Mouse (Mus musculus) induced T-regulatory cell, adult 2 months (primary cell): ENCODE data around the gene Ywhag.

ENCODE experiments used
- DNase-seq: peaks from one replicate; pipeline ENCODE4 v3.0.0-alpha.2; 2012; ENCODE audit warnings: low read depth

Ywhag gene

GRCm38 (mm10) chr5:135951660-135952059, 17.2 kb upstream of the Ywhag start:
- no peak for DNase-seq

GRCm38 (mm10) chr5:135950710-135951412, 16.4 kb upstream of the Ywhag start:
- DNase-seq = no peak

DNA sequence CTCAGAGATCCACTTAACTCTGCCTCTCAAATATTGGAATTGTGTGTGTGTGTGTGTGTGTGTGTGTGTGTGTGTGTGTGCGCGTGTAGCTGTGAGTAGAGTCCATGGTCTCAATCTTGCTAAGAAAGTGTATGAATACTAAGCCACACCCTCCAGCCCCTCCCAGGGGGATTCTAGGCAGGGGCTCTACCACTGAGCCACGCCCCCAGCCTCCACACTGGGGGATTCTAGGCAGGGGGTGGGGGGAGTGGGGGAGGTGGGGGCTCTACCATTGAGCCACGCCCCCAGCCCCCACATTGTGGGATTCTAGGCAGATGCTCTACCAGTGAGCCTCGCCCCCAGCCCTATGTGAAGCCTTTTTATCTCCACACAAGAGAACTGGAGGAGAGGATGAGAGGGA, 12.2 kb upstream of the Ywhag start:
- no peak for DNase-seq

GRCm38 (mm10) chr5:135945916-135946408, 11.5 kb upstream of the Ywhag start:
- DNase-seq = no peak

DNA sequence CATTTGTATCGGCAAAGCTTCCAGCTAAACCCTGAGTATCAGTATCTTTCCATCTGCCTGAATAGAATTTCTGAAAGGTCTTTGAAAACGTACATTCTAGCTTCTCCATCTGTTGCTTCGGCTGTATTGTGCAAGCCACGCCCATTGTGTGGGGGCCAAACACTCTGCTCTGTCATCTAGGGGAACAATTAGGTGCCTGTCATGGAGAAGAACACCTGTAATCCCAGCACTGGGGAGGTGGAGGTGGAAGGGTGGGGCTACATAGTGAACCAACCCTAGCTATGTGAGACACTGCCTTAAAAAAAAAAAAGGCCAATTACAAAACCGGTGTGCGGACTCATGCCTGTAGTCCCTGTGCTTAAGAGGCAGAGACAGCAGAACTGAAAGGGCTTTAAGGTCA, 8.3 kb upstream of the Ywhag start:
- no peak for DNase-seq

DNA sequence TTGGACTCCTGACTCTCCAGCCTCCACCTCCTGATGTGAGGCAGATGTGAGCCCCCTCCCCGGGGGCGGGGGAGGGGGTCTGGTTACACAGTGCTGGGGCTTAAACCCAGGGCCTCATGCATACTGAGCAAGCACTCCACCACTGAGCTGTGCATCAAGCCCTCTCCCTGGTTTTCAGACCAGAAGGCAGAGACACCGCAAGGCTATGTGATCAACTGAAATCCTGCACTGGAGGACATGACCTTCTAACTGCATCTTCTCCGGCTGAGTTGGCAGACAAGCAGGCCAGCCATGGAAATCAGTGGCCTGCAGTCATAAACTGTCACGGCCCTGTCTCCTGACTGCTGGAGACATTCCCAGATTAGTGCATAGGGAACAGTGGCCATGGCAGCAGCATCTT, 6.2 kb upstream of the Ywhag start:
- no peak for DNase-seq

DNA sequence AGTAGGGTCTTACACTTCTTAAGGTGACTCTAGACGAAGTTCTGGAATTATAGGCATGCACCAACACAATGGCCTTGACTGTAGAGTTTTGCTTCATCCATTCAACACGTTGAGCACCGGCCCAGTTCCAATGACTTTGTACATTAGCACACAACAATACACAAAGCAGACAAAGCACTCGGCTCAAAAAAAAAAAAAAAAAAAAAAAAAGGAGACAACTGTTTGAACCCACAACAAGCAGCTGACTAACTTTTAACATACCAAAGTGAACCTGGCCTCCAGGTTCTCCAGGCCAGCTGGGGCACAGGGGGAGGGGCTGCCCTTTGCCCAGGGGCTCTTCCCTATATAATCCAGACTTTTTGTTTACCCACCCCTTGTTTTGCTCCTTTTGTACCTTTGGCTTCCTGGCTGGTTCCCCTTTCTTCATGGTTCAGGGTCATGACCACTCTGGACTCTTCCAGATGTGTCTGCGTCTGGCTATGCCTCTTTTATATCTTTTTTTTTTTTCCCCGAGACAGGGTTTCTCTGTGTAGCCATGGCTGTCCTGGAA, 1.3 kb upstream of the Ywhag start:
- DNase-seq = no peak

GRCm38 (mm10) chr5:135935176-135935523, 734 bp upstream of the Ywhag start:
- DNase-seq = no peak

GRCm38 (mm10) chr5:135933900-135934441, 445 bp downstream of the Ywhag start:
- no peak for DNase-seq

DNA sequence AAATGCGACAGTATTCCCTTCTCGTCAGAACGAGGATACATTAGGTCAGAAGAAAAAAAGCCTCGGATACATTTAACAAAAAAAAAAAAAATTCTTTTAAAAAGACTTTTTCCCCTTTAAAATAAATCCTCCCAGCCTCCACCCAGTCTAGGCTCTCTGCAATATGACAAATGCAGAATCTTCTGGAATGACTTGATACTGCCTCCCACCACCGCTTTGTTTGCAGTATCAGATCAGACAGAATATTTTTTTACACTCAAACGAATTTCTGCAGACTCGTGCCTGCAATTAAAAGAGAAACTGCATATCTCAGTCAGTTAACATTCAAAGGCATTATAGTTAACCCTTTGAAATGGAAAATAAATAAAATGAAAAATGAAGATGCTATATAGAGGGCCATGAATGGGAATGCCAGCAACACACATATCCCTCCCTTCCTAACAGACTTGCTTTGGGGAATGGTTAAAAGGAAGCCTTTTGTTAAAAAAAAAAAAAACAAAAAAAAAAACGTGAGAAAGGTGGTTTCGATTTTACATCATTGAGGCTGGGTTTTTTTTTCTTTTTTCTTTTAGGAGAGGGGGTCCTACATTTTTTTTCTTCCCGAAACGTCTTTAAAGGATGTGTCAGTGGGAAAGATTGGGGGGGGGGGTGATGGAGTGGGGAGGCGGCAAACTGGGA, 1.1 kb downstream of the Ywhag start:
- peak; percentile 55 for DNase-seq

GRCm38 (mm10) chr5:135932359-135932758, 2.1 kb downstream of the Ywhag start:
- peak; percentile 51 for DNase-seq

DNA sequence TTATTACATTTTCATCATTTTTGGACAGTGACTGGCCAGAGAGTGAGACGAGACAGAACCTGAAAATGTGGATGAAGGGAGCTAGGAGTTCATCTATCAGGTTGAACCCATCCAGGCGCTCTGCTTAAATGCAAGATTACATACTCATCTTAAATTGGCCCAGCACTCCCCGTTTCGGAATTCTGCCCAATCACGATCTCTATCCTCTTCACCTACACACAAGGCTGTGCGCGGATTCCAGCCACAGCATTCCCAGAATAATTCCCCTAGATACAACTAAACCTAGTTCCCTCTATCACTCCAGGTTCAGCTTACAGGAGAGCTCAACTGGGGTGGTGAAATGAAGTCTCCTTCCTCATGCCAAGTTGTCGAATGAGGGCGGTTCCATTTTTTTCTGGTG, 2.9 kb downstream of the Ywhag start:
- no peak for DNase-seq

DNA sequence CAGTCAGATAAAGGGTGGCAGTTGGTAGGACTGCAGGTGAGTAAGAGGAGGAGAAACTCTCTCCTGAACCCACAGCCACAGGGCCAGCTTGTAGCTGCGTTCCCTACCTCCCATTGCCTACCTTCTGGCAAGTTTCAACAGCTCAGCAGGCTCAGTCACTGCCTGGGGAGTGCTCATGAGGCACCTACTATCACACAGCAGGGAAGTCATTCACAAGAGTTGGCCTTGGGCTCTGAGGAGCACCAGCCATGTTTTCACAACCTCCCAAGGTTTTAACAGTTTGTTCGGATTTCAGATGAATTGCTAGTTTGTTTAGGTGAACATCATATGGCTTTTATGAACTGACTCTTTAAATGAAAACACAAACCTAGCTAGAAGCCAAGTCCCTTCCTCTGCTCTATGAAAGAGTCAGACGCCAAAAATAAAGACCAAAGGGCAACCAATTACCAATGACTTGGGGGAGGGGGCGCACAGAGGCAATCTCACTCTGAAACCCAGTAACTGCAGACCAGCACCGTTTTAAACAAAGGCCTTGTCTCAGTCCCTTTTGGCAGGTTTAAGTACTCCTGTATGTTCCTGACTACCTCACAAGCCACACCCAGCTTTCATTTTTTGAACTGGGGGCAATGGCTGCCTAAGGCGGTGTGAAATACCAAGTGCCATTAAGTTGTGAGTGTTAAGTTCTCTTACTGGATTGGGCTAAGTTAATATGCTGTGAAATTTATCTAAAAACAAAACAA, 4.6 kb downstream of the Ywhag start:
- DNase-seq = no peak

GRCm38 (mm10) chr5:135923901-135924300, 10.5 kb downstream of the Ywhag start:
- no peak for DNase-seq

DNA sequence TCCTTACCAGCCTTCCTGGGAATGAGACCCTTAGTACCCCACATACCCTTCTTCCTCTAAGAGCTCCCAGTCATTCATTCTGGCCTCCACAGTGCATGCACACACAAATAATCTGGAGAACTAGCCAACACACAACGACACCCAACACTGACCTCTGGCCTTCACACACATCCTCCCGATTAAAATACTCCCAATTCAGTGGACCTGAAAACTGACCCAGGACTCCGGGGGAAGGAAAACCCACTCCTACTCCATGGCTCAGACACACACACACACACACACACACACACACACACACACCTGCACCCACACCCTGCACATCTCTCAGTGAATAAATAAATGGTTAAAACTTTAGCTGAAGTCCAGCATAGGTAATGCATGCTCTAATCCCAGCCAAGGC, 14.5 kb downstream of the Ywhag start:
- DNase-seq = no peak

GRCm38 (mm10) chr5:135918593-135918992, 15.8 kb downstream of the Ywhag start:
- DNase-seq = no peak

DNA sequence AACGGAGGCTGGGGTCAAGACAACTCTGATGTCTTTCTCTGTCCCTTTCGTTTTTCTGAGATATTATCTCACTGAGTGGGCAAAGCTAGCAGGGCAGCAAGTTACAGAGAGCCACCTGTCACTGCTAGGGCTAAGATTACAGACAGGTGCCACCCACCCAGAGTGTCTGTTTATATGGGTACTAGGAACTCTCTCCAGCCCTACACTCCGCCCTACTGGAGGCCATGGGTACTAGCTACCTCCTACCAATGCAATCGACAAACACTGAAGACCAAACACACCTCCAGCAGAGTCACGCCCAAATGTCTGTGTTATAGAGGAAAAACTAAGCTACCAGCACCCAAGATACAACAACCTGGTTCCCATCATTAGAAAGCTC, 16.4 kb downstream of the Ywhag start:
- DNase-seq = no peak

DNA sequence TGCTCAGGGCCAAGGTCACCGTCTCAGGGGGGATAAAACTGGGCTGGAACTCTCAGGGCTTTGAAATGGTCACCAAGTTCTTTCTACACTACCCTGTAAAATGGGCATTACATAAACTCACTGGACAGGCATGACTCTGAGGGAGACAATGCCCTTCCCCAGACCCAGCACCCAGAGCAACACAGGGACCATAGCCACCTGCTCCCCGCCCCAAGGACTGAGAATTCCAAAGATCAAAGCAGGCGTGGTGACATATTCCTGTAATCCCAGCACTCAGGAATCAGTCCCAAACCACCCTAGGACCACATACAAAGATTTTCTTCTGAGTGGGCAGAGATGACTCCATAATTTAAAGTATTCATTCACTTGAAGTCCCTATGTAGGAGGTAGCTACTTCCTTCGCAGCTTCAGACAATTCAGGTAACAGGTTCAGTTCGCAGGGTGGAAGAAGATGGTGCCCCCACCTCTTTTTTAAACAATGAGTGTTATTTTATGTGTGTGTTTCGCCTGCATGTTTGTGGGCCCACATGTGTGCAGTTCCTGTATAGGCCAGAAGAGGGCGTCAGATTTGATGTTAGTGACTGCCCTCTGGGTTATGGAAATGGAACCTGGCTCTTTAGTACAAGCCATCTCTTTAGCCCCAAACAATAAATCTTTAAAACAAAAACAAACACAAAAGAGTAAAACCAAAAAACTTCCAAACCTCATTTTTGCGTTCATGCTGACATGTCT, 16.9 kb downstream of the Ywhag start:
- DNase-seq = peak; percentile 52

DNA sequence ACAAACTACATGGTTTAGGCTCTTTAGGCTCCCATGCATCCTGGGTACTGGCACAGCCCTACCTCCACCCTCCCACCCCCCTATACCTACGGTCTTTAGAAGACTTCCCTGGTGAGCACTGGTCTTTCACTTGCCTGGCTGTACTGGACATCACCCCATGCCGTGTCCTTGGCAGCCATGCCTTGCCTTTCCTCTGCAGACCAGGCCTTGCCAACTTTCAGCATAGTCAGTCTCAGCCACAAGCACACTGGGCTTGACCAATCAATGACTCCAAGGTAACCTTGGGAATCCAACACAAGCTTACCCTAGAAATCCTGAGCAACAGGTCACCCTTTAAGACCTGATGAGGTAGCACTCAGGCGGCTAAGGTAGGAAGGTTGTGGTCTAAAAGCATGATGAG, 17.8 kb downstream of the Ywhag start:
- no peak for DNase-seq

DNA sequence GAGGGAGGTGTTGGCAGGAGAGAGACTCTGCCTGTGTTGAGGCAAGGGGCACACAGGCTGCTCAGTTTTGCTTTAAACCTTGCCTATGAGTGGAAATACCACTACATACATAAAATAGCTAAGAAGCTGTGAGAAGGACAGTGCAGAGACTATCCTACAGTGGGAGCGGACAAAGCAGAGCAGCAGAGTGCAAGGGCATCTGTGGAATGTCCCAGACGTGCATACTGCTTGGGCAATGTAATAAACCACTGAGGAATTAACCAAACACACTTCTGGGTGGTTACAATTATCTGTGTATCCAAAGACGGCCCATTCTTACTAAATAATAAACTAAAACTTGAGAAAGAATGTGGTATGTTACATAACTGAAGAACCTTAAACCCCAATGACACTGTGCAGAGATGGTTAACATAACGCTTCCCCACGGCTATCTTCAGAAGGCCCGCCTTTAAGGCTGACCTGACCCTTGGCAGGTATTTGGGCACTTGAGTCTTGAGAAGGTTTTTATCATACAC, 18.3 kb downstream of the Ywhag start:
- DNase-seq = no peak

DNA sequence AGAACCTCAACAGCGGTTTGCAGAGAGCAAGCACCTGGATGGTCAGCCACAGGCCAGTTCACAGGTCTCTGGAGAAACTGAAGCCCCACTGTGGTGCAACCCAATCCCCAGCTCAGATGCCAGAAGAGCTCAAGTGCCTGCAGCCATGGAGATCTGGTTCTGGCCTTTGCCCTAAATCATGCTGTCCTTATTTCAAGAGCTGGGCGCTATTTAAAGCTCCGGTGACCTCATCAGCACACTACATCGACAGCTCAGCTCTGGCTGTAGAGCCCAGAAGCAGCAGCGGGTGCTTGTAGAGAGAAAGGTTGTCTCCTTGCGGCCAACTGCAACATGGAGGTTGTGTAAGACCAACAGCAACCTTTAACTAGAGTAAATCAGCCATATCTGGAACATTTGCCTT, 20.3 kb downstream of the Ywhag start:
- no peak for DNase-seq

DNA sequence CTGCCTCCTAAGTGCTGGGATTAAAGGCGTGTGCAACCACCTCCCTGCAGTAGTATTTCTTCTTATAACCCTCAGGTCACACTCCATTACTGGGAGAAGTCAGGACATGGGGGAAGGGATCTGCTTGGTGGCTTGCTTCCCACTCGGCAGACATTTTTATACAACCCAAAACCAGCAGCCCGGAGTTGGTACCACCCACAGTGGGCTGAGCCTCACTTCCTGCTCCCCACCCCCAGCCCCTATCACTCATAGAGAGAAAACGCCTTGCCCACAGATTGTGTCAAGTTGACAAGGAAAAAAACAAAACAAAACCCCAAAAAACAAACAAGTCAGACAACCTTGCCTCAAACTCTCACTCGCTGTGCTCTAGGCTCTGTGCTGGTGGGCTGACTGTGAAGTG, 21.2 kb downstream of the Ywhag start:
- peak; percentile 88 for DNase-seq
